Mouse (Mus musculus): Measurements from ENCODE around the gene 3110009E18Rik. TPM values are rescaled to one million over a fixed set of nuclear protein-coding genes. Genes with fewer than 3 reads are reported as not detected.

Gene 3110009E18Rik
- polyA plus RNA-seq, 1 experiment from 2014 or later: 13.6 TPM

DNA sequence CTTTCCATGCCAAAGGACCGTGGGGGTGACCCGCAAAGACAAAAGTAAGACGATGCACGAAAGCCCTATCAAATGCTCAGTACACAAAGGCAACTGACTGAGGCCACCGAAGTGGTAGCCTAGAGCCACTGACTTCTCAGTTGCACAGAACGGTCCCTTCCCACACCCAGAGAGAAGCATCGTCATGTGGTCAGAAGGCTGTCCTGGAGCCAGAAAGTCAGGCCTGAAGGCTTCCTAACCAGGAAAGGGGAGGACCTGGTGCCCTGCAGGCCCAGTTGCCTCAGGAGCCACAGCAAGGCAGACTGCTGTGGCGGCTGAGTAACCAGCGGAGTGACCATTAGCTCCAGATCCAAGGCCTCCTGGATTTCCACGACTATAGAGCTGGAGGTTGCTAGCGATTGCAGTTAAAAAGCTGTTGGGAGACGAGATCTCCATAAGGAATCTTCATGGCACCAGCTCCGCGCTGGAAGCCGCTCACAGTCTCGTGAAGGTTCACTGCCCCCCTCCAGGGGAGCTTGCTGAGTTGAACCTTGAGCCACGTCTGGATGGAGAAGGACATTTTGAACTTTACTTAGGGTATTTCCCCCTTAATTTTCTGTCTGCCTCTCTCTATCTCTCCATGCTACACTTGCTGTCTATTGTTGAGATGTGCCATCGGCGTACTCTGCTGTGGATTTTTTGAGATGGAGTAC is 11.1 kb upstream of the 3110009E18Rik start:
- H3K4me2 ChIP-seq: no peak overlapping the region
- 87% methylated on average over 19 of the region's 19 CpGs for WGBS
- H3K4me1 ChIP-seq (replicated peaks): peaks cover 4% of the 10 kb centered on the region; the same call in 1 of the 2 replicates
- no peak overlapping the region for H3K9ac ChIP-seq
- peaks cover 22% of the 10 kb centered on the region for H3K36me3 ChIP-seq
- H3K27me3 ChIP-seq: no peaks in the 10 kb centered on the region
- H3K27ac ChIP-seq: no peak overlapping the region
- ATAC-seq (replicated peaks; ENCODE audit: insufficient number of reproducible peaks, insufficient read depth, low FRiP score, low read depth): no peak
- no peak overlapping the region for H3K4me3 ChIP-seq
- no peaks in the 10 kb centered on the region for H3K9me3 ChIP-seq (replicated peaks)

DNA sequence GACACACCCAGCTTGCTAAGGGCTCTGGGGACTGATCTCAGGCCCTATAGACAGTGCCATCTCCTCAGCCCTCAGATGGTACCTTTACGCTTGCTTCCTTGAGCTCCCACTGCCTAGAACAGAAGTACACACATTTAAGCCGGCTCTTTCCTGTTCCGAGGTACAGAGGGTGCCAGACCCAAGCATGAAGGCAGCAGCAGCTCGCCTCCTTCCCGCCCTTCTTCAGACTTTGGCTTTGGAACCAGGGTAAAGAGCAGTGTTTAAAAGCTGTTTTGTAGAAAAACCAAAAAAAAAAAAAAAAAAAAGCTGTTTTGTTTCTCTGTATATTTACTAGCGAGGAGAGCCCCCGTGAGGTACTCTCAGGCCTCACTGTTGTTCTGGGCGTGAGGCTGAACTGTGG is 9.2 kb upstream of the 3110009E18Rik start:
- Histone ChIP-seq H3K27me3 (no peaks in the 10 kb centered on the region), H3K4me1 (replicated peaks) (peaks cover 10% of the 10 kb centered on the region), H3K36me3 (peaks cover 35% of the 10 kb centered on the region), H3K9me3 (replicated peaks) (no peaks in the 10 kb centered on the region), H3K27ac (no peak overlapping the region), H3K4me3 (no peak overlapping the region), H3K9ac (no peak overlapping the region), H3K4me2 (no peak overlapping the region)
- WGBS: 91% methylated on average over 8 of the region's 8 CpGs
- ATAC-seq (replicated peaks; ENCODE audit: insufficient number of reproducible peaks, insufficient read depth, low FRiP score, low read depth): no peak

DNA sequence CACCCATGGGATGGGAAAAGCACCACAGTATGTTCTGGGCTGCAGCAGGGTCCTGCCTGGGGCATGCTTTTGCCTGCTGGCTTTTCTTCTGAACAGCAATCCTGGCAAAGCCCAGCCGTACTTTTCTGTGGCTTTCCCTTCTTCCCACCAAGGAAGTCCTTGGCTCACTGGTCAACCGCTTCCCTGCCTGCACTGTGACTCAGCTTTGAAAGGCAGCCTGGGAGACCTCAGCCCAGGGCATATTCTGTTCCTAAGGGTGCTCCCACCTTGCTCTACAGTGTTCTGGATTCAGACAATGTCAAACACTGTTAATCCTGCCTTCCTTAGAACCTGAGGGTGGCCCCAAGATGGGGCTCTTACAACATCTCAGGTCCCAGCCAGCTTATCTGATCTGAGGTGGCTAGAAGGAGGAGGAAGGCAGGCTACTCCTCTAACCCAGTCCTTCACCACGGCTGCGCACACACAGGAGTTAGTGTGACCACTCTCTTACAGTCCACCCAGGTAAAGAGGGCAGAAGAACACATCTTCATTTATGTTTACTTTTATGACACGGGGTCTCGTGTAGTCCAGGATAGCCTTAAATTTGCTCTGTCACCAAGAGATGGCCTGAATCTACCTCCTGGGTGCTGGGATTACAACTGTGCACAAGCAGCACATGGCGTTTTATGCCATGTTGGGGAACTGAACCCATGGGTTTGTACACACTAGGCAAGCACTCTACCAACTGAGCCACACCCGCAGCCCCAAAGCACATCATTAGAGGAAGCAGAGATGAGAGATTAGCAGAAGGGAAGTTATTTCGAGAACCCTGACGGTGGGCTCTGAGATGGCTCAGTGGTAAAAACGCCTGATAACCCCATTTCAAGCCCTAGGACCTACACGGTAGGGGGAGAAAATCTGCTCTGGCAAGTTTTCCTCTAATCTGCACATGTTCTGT is 8.5 kb upstream of the 3110009E18Rik start:
- 74% methylated on average over 12 of the region's 12 CpGs for WGBS

DNA sequence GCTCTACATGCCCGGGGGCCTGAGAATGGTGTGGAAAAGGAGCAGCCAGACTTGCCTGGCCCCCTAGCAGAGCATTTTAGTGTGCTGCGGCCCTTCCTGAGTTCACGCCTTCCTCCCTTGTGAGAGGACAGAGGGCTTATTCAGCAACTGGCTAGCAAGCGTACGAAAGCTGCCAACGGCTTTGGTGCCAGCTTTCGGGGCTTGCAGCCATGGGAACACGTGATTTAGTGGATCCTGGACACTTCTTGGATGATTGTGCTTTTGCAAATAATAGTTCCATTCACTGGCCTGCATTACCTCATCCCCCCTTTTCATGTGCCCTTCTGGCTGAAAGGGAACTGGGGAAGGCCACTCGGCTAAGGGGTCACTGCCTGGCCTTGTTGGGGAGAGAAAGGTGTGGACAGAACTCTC is 5.3 kb upstream of the 3110009E18Rik start:
- peak overlapping the region; percentile 68 for H3K27ac ChIP-seq
- no peak overlapping the region for H3K9ac ChIP-seq
- H3K36me3 ChIP-seq: peaks cover 35% of the 10 kb centered on the region
- peak; percentile 10; the same call in 1 of the 2 replicates for ATAC-seq (replicated peaks; ENCODE audit: insufficient number of reproducible peaks, insufficient read depth, low FRiP score, low read depth)
- no peak overlapping the region for H3K4me2 ChIP-seq
- no peak overlapping the region for H3K4me3 ChIP-seq
- peaks cover 41% of the 10 kb centered on the region for H3K4me1 ChIP-seq (replicated peaks)
- H3K9me3 ChIP-seq (replicated peaks): no peaks in the 10 kb centered on the region
- WGBS: 73% methylated on average over 9 of the region's 9 CpGs
- H3K27me3 ChIP-seq: no peaks in the 10 kb centered on the region

More for the DNA sequence above, 8.5 kb upstream of the 3110009E18Rik start:
- no peak for ATAC-seq (replicated peaks; ENCODE audit: insufficient number of reproducible peaks, insufficient read depth, low FRiP score, low read depth)
- Histone ChIP-seq H3K9me3 (replicated peaks) (no peaks in the 10 kb centered on the region), H3K27ac (no peak overlapping the region), H3K4me2 (no peak overlapping the region), H3K4me1 (replicated peaks) (peaks cover 13% of the 10 kb centered on the region), H3K27me3 (no peaks in the 10 kb centered on the region), H3K9ac (no peak overlapping the region), H3K36me3 (peaks cover 35% of the 10 kb centered on the region), H3K4me3 (no peak overlapping the region)

DNA sequence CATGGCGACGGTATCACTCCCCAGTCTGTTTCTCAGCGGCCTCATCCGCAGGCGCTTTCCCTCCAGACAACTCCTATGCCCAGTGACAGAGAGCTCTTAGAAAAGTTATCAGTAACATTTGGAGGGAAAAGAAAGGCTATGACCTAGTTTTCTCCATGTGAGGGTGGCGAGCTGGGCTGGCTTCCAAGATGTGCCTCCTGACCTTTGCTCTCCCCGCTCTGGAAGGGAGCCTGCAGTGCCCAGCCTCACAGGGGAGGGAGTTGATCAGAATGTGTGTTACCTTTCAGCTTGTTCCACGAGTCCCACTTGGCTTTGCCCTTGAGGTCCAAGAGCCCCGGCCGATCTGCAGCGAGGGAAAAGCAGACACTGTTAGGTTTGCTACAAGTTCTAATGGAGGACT is 4.9 kb upstream of the 3110009E18Rik start:
- Histone ChIP-seq H3K27me3 (no peaks in the 10 kb centered on the region), H3K9me3 (replicated peaks) (no peaks in the 10 kb centered on the region), H3K27ac (peak overlapping the region; percentile 68), H3K4me2 (no peak overlapping the region), H3K4me3 (no peak overlapping the region), H3K4me1 (replicated peaks) (peaks cover 41% of the 10 kb centered on the region), H3K36me3 (peaks cover 35% of the 10 kb centered on the region), H3K9ac (no peak overlapping the region)
- 53% methylated on average over 11 of the region's 11 CpGs for WGBS
- no peak for ATAC-seq (replicated peaks; ENCODE audit: insufficient number of reproducible peaks, insufficient read depth, low FRiP score, low read depth)

DNA sequence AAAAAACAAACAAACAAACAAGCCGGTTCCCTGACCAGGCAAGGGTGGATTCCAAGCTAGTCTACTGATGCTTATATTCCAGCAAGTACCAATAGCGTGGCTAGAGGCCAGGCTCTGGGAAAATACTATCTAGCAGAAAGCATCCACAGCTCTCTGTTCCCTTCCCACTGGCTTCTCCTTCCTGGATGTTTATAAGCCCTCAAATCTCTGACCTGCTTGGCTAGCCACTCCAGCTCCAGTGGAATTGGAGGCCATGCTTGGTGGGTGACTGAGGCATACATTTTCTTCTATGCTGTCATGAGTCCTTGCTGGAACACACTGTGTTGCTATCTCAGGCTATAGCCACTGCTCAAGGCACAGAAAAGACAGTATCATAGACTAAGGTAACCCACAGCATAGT is 2.1 kb upstream of the 3110009E18Rik start:
- Histone ChIP-seq H3K4me1 (replicated peaks) (peaks cover 41% of the 10 kb centered on the region), H3K4me2 (peak overlapping the region; percentile 78), H3K4me3 (no peak overlapping the region), H3K9ac (no peak overlapping the region), H3K36me3 (peaks cover 23% of the 10 kb centered on the region), H3K9me3 (replicated peaks) (no peaks in the 10 kb centered on the region), H3K27me3 (no peaks in the 10 kb centered on the region), H3K27ac (no peak overlapping the region)
- no peak for ATAC-seq (replicated peaks; ENCODE audit: insufficient number of reproducible peaks, insufficient read depth, low FRiP score, low read depth)
- WGBS: 75% methylated on average over 2 of the region's 2 CpGs

DNA sequence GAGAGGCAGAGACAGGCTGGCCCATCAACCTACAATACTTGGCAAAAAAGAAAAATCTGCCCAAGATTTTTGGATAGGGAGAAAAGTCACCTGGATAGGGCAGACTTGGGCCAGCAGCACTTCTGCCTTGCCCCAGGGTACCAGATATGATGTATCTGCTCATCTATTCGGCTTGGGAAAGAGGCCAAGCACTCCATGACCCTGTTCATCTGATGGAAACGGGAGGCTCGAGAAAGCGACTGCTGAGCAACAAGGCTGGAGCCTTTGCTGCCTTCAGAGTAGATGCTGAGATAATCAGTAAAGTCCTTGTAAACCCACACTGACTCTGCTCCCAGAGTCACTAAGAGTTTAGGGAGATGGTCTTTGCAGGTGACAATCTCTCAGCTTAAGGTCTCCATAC is 1.6 kb upstream of the 3110009E18Rik start:
- 70% methylated on average over 4 of the region's 4 CpGs for WGBS
- Histone ChIP-seq H3K4me3 (peak overlapping the region; percentile 66), H3K36me3 (peaks cover 18% of the 10 kb centered on the region), H3K9me3 (replicated peaks) (no peaks in the 10 kb centered on the region), H3K4me1 (replicated peaks) (peaks cover 41% of the 10 kb centered on the region), H3K9ac (peak overlapping the region; percentile 66), H3K4me2 (peak overlapping the region; percentile 78), H3K27ac (peak overlapping the region; percentile 96), H3K27me3 (no peaks in the 10 kb centered on the region)
- ATAC-seq (replicated peaks; ENCODE audit: insufficient number of reproducible peaks, insufficient read depth, low FRiP score, low read depth): no peak

DNA sequence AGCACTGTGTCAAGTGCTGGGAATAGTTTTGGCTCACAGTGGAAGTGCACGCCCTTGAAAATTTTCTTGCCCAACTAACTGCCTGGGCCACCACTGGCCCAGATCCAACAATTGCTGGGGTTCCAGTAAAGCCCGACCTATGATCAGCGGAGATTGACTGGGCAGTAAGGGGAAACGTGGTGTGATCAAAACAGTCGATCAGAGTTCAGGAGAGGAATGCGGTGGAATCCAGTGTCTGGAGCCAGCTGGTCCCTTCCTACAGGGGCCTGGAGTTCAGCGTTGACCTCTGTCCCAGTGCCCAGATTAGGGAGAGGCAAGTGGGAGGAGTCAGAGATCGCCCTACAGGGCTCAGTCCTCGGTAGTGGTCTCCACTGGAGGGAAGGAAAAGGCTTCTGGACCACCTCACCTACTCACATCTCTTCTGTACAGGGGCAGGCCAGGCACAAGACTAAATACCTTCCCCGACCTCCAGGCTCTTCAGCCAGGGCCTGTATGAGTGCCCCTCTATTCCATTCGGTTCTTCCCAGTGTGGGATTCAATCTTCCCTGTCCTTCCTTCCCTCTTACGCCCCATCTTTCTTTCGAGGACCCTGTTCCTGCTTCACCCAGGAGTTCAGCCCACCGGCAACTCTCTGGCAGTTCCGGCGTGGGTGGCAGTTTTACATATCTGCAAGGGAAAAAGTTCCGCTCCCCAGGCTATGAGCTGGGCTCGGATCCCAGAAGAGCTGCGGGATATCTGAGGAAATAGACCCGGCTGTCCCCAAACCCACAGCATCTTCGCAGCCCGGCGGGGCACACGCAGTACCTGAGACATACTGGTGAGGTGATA is 632 bp upstream of the 3110009E18Rik start:
- Histone ChIP-seq H3K9me3 (replicated peaks) (no peaks in the 10 kb centered on the region), H3K36me3 (peaks cover 8% of the 10 kb centered on the region), H3K4me3 (peak overlapping the region; percentile 66), H3K4me2 (peak overlapping the region; percentile 78), H3K9ac (peak overlapping the region; percentile 66), H3K27me3 (no peaks in the 10 kb centered on the region), H3K27ac (peak overlapping the region; percentile 96), H3K4me1 (replicated peaks) (peaks cover 41% of the 10 kb centered on the region)
- peak; percentile 44 for ATAC-seq (replicated peaks; ENCODE audit: insufficient number of reproducible peaks, insufficient read depth, low FRiP score, low read depth)
- 2% methylated on average over 24 of the region's 24 CpGs for WGBS

DNA sequence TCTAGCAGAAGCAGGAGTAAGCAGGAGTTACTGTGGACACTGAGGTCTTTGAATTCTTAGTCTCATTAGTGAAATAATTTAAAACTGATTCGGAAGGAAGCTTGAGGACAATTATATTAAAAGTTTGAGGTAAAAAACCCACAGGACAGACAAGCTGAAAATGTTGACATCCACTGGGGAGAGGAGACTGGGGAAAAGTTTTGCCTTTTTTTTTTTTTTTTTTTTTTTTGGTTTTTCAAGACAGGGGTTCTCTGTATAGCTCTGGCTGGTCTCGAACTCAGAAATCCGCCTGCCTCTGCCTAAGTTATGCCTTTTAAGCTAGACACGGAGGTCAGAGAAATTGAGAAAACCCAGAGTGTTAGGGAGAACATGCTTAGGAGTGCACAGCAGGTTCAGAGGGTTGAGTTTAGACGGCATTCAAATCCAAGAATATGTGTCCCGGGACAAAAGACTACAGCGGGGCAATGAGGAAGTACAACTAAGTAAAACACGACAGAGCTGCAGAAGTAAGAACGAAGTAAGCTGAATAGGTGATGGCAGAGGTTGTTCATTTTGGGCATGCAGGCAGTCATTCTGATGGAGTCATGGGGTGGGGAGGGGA is 1.0 kb downstream of the 3110009E18Rik start:
- Histone ChIP-seq H3K9ac (peak overlapping the region; percentile 60), H3K36me3 (no peaks in the 10 kb centered on the region), H3K4me2 (peak overlapping the region; percentile 78), H3K4me1 (replicated peaks) (peaks cover 31% of the 10 kb centered on the region), H3K27ac (peak overlapping the region; percentile 96), H3K9me3 (replicated peaks) (no peaks in the 10 kb centered on the region), H3K4me3 (peak overlapping the region; percentile 66), H3K27me3 (no peaks in the 10 kb centered on the region)
- WGBS: 84% methylated on average over 9 of the region's 9 CpGs
- ATAC-seq (replicated peaks; ENCODE audit: insufficient number of reproducible peaks, insufficient read depth, low FRiP score, low read depth): no peak

DNA sequence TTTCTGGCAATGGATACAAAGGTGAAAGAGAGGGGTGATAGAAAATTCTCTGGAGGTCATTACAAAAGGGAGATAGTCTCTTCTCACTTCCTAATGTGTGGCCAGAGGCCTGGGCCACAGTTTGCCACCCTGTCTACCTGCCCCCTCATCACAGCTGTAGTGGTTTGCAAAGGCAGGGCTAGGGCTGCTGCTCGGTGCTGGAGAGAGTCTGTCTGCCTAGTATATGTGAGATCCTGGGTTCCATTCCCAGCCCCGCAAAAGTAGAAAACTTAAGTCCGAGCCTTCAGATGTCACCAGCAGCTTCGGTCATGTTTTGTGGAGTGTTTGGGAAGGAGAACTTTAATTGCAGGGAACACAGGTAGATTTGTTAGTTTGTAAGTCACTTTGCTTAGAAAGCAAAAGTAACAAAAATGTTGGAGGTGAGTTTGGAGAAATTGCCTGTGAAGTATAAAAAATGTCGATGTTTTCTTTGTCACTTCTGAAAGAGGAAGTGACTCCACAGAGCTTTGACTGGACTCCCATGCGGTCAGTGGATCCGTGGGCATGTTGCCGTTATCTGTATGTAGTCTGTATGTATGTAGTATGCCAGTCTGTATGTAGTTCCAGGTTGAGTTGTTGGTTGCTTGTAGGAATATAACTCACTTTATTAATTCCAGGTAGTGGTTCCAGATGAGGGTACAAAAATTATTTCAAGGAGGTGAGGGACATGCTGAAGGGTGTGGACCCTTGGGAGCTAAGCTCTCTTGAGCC is 1.8 kb downstream of the 3110009E18Rik start:
- Histone ChIP-seq H3K36me3 (no peaks in the 10 kb centered on the region), H3K27ac (no peak overlapping the region), H3K27me3 (no peaks in the 10 kb centered on the region), H3K4me2 (no peak overlapping the region), H3K4me3 (no peak overlapping the region), H3K9me3 (replicated peaks) (no peaks in the 10 kb centered on the region), H3K9ac (no peak overlapping the region), H3K4me1 (replicated peaks) (peaks cover 25% of the 10 kb centered on the region)
- no peak for ATAC-seq (replicated peaks; ENCODE audit: insufficient number of reproducible peaks, insufficient read depth, low FRiP score, low read depth)
- 85% methylated on average over 8 of the region's 8 CpGs for WGBS

Measured in heart, embryonic 15.5 days (tissue).